Mouse (Mus musculus) heart, embryonic 16.5 days (tissue): ENCODE measurements around the gene Slc19a3. TPM values are rescaled to one million over a fixed set of nuclear protein-coding genes. Genes with fewer than 3 reads are reported as not detected.

Source experiments
- ATAC-seq: fragments of 200-750 bp; cut with Nextera tagmentation; replicated peaks from 2 replicates; pipeline ENCODE4 v1.8.0; 2017; ENCODE audit warnings: moderate number of reproducible peaks; ENCODE audit not compliant: insufficient read depth, low FRiP score; ENCODE audit errors: extremely low read depth
- H3K27ac ChIP-seq: fragments of 300-500 bp; sonication (generic); 2 replicates; pipeline ENCODE4 v1.5.1; 2014; ENCODE audit warnings: mild to moderate bottlenecking, low read length, control low read depth, moderate library complexity
- H3K27me3 ChIP-seq: fragments of 300-500 bp; sonication (generic); 2 replicates; pipeline ENCODE4 v1.6.1; 2014; ENCODE audit warnings: low read length, mixed read lengths; ENCODE audit not compliant: control insufficient read depth, insufficient read depth
- H3K36me3 ChIP-seq: fragments of 300-500 bp; sonication (generic); 2 replicates; pipeline ENCODE4 v1.6.1; 2014; ENCODE audit not compliant: control insufficient read depth, insufficient read depth
- H3K4me1 ChIP-seq: fragments of 300-500 bp; sonication (generic); 2 replicates; pipeline ENCODE4 v1.6.1; 2014; ENCODE audit warnings: low read length, mixed read lengths; ENCODE audit not compliant: control insufficient read depth, insufficient read depth
- H3K4me2 ChIP-seq: fragments of 300-500 bp; sonication (generic); 2 replicates; pipeline ENCODE4 v1.6.1; 2014; ENCODE audit warnings: low read depth, mild to moderate bottlenecking, control low read depth, low read length
- H3K4me3 ChIP-seq: fragments of 300-500 bp; sonication (generic); 2 replicates; pipeline ENCODE4 v1.5.1; 2014; ENCODE audit warnings: mild to moderate bottlenecking, control low read depth, low read length
- H3K9ac ChIP-seq: fragments of 300-500 bp; sonication (generic); 2 replicates; pipeline ENCODE4 v1.6.1; 2014; ENCODE audit warnings: low read length, control low read depth
- H3K9me3 ChIP-seq: fragments of 300-500 bp; sonication (generic); replicated peaks from 2 replicates; pipeline ENCODE4 v1.6.1; 2016; ENCODE audit warnings: low read length; ENCODE audit not compliant: control insufficient read depth
- WGBS: fragments of 180-500 bp; shearing (Covaris S2); extraction: QIAGEN DNeasy Blood & Tissue Kit; methylation state at CpG from one replicate; pipeline ENCODE4 v1.1.7; 2014; 5-methylcytosine and 5-hydroxymethylcytosine counted together
- polyA plus RNA-seq: library from polyadenylated mRNA; unstranded; fragments of >200 nt; fragmentation: Nextera tagmentation; extraction: Ambion mirVana; gene quantifications from 2 replicates; pipeline ENCODE4 v1.2.1, GENCODE M21; 2015

The Slc19a3 gene
- polyA plus RNA-seq, 1 experiment from 2014 or later = 2.0 TPM

GRCm38 (mm10) chr1:82966413-82966812, 71.8 kb downstream of the Slc19a3 start:
- no peak for ATAC-seq
- no peaks in the 10 kb centered on the region for H3K36me3 ChIP-seq
- no peak overlapping the region for H3K4me2 ChIP-seq
- no peaks in the 10 kb centered on the region; the same call in 1 of the 2 replicates for H3K4me1 ChIP-seq
- no peak overlapping the region for H3K4me3 ChIP-seq
- no peaks in the 10 kb centered on the region for H3K9me3 ChIP-seq
- 58% methylated on average over 3 of the region's 3 CpGs for WGBS
- no peak overlapping the region for H3K9ac ChIP-seq
- no peak overlapping the region for H3K27ac ChIP-seq
- no peaks in the 10 kb centered on the region for H3K27me3 ChIP-seq

Other genes with a start within 250 kb of the Slc19a3 start
- gene Agfg1, start 199.0 kb downstream of the Slc19a3 start, polyA plus RNA-seq = 30.0 and 30.4 TPM in 2 replicates
- not detected in 2 replicates for gene A030005L19Rik, start 125.1 kb downstream of the Slc19a3 start, polyA plus RNA-seq
- not detected in 2 replicates for gene A030014E15Rik, start 113.5 kb downstream of the Slc19a3 start, polyA plus RNA-seq
- gene Gm6217, start 107.0 kb downstream of the Slc19a3 start, polyA plus RNA-seq = not detected in 2 replicates
- gene A030003K21Rik, start 95.1 kb downstream of the Slc19a3 start, polyA plus RNA-seq = not detected in 2 replicates
- gene Gm7544, start 82.4 kb downstream of the Slc19a3 start, polyA plus RNA-seq = not detected in 2 replicates
- not detected in 2 replicates for gene Gm47955, start 78.2 kb downstream of the Slc19a3 start, polyA plus RNA-seq
- not detected in 2 replicates for gene Gm47959, start 37.9 kb downstream of the Slc19a3 start, polyA plus RNA-seq
- gene Krtap28-10, start 4.0 kb upstream of the Slc19a3 start, polyA plus RNA-seq = not detected in 2 replicates
- not detected in 2 replicates for gene Gm47969, start 6.5 kb upstream of the Slc19a3 start, polyA plus RNA-seq
- gene A030005K14Rik, start 20.9 kb upstream of the Slc19a3 start, polyA plus RNA-seq = not detected in 2 replicates
- not detected in 2 replicates for gene Krtap28-13, start 22.5 kb upstream of the Slc19a3 start, polyA plus RNA-seq
- not detected in 2 replicates for gene Ccl20, start 78.3 kb upstream of the Slc19a3 start, polyA plus RNA-seq
- 0.25 and 0.41 TPM in 2 replicates for gene Daw1, start 121.3 kb upstream of the Slc19a3 start, polyA plus RNA-seq